Mouse (Mus musculus): ENCODE measurements around the gene Pik3cg. TPM values are rescaled to one million over a fixed set of nuclear protein-coding genes. Genes with fewer than 3 reads are reported as not detected.

Pik3cg gene
- polyA plus RNA-seq, 1 experiment: 5.4 TPM

DNA sequence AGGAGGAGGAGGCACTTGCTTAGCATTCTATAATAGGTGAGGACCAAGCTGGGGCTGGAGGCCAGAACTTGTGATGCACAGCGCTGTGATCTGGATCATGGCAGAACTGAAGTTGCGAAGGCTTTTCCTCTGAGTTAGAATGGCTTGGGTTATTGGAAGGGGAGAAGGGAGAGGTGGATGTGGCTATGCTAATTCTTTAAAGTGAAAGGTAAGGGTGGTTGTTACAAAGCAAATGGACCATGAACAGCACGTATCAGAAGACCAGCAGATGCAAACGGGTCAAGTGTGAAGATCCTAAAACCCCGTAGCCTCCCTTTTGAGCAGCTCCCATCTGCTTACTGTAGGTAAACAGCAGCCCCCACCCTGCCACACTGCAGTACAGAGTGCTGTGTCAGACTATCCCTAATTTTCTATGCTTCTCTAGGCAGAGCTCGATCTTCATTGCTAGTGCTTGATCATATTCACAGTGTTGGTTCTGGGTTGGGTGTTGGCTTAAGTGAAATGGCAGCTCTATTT lies 7.3 kb downstream of the Pik3cg start:
- DNase-seq (ENCODE audit: low spot score): no peak

GRCm38 (mm10) chr12:32200387-32201069 lies 7.9 kb downstream of the Pik3cg start:
- DNase-seq (ENCODE audit: low spot score): no peak

DNA sequence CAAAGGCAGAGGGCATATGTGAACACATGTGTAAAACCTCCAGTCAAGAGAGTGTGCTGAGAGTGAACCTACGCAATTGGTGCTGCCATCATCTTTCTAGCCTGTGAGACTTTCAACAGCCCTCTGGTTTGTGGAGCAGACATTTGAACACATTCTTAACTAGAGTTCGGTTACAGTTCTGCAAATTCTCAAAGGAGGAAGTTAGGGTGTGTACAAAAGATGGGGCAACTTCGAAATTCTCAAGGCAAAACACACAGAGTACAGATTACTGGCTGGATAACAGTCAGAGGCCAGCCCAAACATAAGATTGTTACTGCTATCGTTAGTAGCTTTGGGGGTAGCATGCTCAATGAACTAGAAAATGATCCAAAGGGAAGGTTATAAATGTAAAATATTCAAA lies 9.0 kb downstream of the Pik3cg start:
- no peak for DNase-seq (ENCODE audit: low spot score)

- DNase-seq (ENCODE audit: low spot score): no peak
Measured at GRCm38 (mm10) chr12:32198025-32198424, 10.4 kb downstream of the Pik3cg start.

- no peak for DNase-seq (ENCODE audit: low spot score)
Measured at GRCm38 (mm10) chr12:32195000-32195399, 13.5 kb downstream of the Pik3cg start.

DNA sequence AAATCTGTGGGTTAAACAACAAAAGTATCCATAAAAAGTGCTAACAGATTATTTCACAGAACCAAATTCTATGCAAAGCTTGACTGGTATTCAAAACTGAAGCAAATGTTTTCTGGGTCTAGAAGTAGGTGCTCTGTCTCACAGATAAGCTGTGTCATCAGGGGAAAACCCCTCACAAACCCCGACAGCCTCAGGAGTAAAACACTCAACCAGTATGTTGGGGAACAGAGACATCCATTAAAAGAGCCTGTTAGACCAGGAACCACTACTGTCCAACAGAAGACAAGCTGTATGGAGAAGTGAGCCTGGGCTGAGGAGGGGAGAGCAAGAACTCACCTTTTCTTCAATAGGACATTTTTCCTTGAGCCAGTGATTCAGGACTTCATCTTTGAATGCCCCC lies 14.1 kb downstream of the Pik3cg start:
- no peak for DNase-seq (ENCODE audit: low spot score)

- no peak for DNase-seq (ENCODE audit: low spot score)
Measured at GRCm38 (mm10) chr12:32190927-32191326, 17.5 kb downstream of the Pik3cg start.

DNA sequence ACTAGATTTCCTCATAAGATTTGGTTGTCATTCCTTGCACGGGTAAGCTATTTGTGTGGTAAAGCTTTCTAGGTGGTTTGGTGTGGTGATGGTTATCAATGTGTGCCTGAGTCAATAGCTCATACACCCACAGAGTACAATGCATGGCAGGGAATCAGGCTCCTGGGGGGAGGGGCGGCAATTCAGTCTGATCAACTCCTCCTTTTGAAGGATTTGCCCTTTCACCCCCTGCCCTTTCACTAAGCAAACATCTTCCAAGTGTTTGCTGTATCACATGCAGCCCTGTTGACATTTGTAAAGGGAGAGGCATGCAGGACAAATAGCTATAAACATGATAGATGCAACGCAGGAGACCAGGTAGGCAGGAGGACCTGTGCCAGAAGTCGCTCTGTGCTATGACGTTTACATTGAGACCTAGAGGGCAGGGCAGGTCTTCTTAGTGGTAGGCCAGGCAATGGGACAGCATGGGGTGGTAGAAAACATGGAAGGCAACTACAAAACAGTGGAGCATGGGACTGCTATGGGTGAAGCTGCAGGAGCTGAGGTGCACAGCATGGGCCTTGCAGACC lies 20.7 kb downstream of the Pik3cg start:
- no peak for DNase-seq (ENCODE audit: low spot score)

GRCm38 (mm10) chr12:32186627-32187255 lies 21.7 kb downstream of the Pik3cg start:
- no peak for DNase-seq (ENCODE audit: low spot score)

DNA sequence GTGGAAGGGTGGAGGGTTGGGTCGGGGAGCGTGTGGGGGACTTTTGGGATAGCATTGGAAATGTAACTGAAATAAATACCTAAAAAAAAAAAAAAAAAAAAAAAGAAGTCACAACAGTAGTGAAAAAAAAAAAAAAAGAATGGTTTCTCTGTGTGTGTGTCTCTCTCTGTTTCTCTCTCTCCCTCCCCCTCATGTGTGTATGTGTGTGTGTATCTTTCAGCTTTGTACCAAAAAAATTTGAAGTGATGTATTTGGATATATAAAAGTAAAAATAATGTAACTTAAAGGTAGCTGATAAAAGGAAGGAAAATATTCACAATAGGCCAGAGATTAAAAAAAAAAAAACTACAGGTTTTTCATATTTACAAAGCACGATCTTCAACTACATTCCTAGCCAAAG lies 23.6 kb downstream of the Pik3cg start:
- DNase-seq (ENCODE audit: low spot score): no peak

- DNase-seq (ENCODE audit: low spot score): no peak
Measured at GRCm38 (mm10) chr12:32183584-32183983, 24.9 kb downstream of the Pik3cg start.

DNA sequence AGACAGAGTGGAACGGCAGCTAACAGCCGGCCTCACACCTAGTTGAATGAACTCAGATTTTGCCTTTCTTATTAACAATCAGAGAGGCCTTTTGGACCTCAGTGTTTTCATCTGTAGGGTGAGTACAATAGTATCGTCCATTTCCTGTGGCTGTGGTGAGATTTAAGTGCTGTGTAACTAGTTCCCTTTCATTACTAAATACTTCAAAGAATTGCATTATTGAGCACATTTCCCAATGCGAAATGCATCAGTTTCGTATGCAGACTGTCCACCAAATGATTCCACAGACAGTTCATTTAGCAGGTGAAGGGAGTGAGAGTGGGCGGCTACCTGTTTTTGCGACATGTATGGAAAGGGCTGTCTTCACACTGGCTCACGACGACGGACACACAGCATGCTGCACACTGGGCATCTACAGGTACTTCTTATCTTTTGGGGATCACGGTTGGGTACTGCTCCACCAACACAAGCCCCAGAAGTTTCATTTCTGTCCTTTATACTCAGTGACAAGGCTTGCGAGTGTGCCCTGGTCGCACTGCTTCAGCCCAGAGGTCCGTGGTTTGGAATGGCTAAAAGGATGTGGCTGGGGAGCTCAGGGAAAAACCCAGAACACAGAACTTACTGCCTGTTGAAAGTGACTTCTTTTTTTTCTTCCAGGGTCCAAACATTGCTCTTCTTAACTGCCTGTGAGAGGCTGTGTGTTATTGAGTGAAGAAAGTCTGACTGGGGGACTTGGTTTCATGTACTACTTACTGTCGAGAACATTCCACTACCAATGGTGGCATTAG lies 25.6 kb downstream of the Pik3cg start:
- DNase-seq (ENCODE audit: low spot score): no peak

- no peak for DNase-seq (ENCODE audit: low spot score)
Measured at GRCm38 (mm10) chr12:32181885-32182284, 26.6 kb downstream of the Pik3cg start.

- no peak for DNase-seq (ENCODE audit: low spot score)
Measured at GRCm38 (mm10) chr12:32174437-32174836, 34.0 kb downstream of the Pik3cg start.

DNA sequence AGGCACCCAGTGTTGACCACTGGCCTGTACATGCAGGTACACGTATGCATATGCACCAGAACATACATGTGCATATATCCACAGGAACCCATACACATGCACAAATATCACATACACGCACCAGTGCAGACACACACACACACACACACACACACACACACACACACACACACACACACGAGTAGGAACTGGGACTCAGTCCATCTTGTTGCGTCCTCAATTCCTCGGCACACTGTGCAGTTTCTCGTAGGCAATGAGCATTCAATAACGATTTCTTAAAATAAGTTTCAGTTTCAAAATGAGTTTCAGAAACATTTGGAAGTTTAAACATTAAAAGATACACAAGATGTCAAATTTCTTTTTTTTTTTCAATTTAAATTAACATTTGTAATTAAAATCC lies 35.6 kb downstream of the Pik3cg start:
- no peak for DNase-seq (ENCODE audit: low spot score)

DNA sequence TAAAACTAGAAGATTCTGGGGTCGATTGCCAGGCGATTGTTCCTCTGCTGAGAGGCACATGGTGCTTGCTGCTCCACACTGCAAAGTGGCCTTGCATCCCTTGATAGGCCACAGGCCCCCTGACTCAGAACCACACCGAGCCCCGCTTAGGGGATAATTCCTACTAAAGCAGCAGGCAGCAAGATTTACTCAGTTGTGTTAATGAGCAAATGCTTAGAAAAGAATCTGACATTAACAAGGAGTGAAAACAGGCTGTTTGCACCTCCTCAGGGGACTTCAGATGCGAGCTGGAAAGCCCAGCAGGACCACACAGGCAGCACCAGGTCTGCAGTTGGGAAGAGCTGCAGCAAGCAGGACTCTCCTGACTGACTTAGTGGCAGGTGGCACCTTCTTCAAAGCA lies 39.3 kb downstream of the Pik3cg start:
- no peak for DNase-seq (ENCODE audit: low spot score)

DNA sequence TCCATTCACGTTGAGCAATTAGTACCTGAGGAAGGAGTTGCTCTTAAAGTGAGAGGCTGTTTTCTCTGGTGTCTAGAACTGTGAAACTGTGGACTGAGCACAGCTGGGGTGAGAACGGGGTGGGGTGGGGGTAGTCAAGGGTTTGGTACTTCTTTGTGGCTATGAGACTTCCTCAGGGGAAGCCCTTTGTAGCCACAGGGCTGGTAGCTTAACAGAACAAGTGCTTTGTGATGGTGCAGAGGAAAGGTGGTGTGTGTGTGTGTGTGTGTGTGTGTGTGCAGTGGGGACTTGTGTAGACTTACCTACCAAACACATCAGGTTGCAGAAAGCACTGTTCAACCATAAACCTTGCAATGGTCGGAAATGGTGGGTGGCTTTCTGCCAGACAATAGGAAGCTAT lies 39.7 kb downstream of the Pik3cg start:
- no peak for DNase-seq (ENCODE audit: low spot score)

- DNase-seq (ENCODE audit: low spot score): no peak
Measured at GRCm38 (mm10) chr12:32163706-32164105, 44.8 kb downstream of the Pik3cg start.

- no peak for DNase-seq (ENCODE audit: low spot score)
Measured at GRCm38 (mm10) chr12:32158757-32159156, 49.7 kb downstream of the Pik3cg start.

DNA sequence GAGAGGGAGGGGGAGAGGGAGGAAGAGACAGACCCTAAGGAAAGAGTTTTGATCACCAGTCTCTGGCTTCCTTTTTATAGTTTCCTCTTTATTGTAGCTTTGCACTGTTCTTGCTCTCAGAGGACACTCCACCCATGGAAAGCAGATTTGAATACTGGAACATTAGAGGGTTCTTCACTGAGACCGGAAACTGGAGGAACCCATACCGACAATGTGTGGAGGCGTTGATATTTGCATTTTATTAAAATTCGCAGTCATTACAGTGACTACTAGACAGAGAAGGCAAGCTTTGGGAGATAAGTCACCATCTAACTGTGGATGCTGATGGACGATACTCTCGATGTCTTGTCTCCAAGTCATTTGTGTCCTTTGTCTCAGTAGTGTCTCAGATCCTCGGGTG lies 61.9 kb downstream of the Pik3cg start:
- no peak for DNase-seq (ENCODE audit: low spot score)

DNA sequence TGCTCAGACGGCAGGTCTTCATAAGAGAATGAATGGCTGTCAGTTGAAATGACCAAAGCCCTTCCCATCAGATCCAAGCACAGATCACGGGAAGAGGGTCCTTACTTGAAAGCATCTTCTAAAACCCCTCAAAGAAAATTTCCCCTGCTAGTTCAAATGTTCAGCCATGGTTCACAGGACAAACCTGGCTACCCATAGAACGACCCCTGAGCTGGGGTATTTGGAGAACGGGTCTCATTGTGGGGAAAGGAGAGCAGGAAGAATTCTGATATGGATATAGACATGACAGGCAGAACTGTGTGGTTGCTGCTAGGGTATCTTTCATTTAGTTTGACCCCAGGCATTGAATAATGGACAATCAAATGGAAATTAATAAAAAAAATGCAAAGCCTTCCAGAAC lies 62.8 kb downstream of the Pik3cg start:
- no peak for DNase-seq (ENCODE audit: low spot score)

DNA sequence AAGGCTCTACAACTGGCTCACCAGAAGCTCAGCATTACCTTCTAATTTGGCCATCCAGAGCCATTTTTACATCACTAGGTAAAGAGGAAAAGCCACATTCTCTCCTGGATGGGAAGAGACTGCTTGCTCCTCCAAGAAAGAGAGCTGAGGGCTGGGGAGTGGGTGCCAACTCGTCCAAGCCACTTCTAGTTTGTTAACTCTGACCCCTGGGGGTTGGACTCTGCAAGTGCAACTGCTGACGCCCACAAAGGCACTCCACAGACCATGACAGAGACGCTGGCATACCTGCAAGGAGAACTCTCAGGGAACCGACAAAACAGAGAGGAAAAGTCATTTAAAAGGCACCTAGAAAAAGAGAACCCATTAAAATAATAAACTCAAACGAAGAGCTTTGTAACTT lies 63.9 kb downstream of the Pik3cg start:
- DNase-seq (ENCODE audit: low spot score): peak; percentile 35

Data from urinary bladder, adult 2 months (tissue).